Mouse (Mus musculus) brain, embryonic 14.5 days (tissue): ENCODE measurements around the gene Xpnpep1. TPM values are rescaled to one million over a fixed set of nuclear protein-coding genes. Genes with fewer than 3 reads are reported as not detected.

Source experiments
- DNase-seq: peaks from one replicate; pipeline ENCODE4 v3.0.0-alpha.2; 2011; ENCODE audit warnings: low read depth
- CTCF ChIP-seq: fragments of 200-500 bp; IDR thresholded peaks from 2 replicates; pipeline ENCODE4 v1.5.1; 2012; ENCODE audit warnings: inconsistent platforms, mild to moderate bottlenecking, moderate library complexity, borderline replicate concordance; ENCODE audit not compliant: insufficient read depth, insufficient read length; ENCODE audit errors: extremely low read depth
- POLR2A ChIP-seq: fragments of 200-500 bp; IDR thresholded peaks from 2 replicates; pipeline ENCODE4 v1.6.1; 2012; ENCODE audit warnings: mild to moderate bottlenecking, inconsistent platforms, borderline replicate concordance; ENCODE audit not compliant: poor library complexity, insufficient read depth, insufficient read length, severe bottlenecking; ENCODE audit errors: extremely low read depth
- polyA plus RNA-seq: library from polyadenylated mRNA; depleted of rRNA; stranded (reverse); fragments of >200 nt; gene quantifications from 2 replicates; pipeline ENCODE4 v1.2.3, GENCODE M21; 2012; rRNA removed

The Xpnpep1 gene
- 88.4 and 93.8 TPM in 2 replicates for polyA plus RNA-seq

DNA sequence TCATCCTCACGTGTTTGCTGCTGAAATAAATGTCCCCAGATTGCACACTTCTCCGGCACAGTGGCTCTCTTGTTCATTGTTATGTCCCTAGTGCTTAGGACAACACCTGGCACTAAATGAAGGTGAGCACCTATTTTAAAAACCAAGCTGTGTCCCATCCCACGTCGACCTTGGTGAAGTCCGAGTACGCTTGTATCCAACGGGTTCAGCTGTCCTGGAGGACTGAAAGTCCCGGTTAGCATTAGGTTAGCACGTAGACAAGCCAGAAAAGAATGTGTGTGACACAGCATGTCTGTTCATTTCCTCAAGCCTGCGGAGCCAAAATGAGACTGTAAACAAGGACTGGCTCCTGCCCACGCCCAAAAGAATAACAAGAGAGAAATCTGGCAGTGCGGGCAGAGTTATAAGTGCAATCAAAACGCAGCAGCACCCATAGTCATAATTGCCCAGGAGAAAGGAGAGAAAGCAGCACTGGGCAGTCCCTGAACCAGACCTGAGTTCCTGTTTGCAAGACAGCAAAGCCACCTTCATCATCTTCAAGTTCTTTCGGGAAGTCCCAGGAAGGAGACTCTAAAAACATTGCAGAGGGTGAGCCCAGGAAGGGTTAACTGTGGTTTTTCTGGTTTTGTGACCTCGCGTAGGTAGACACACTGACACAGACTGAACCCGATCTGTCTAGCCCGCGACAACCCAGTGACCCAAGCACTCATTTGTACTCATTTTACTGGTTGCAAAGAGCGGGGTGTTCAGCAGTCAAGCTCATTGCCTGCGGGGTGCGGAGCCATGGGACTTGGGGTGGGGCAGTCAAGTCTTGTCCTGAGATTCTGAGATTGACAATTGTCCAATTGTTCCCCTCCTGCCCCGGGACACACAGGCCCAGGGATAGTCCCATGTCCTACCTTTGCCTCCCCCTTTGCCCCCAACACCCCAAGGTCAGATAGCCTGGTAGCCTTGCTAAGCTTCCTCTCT is at the start of gene Xpnpep1:
Xpnpep1 (minus strand) TSS at position 51 of the 969 bp plus-strand sequence.
- no peak for DNase-seq
- no peak for TF ChIP-seq POLR2A
- no peak for TF ChIP-seq CTCF

- DNase-seq: peak; percentile 58
- TF ChIP-seq CTCF: no peak
- TF ChIP-seq POLR2A: no peak
Observed at GRCm38 (mm10) chr19:53087268-53088143, 47.5 kb upstream of the Xpnpep1 start.

DNA sequence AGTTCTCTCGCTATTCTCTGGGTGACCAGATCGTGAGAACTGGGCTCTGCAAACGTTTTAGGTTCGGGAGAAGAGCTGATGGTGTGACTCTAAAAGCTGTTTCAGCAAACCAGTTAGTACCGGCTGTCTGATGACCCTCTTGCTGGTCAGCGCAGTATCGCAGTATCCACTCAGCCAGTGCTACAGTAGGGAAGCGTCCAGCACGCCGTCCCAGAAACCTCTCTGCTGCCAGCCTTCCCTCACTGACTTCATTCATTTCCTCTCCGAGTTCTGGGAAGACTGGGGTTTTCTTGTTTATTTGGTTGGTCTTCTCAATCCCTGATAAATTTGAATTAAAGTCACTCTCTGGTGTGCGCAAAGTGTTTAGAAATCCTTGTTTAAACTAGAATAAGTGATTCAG is 46.8 kb upstream of the Xpnpep1 start:
- no peak for TF ChIP-seq CTCF
- TF ChIP-seq POLR2A: no peak

DNA sequence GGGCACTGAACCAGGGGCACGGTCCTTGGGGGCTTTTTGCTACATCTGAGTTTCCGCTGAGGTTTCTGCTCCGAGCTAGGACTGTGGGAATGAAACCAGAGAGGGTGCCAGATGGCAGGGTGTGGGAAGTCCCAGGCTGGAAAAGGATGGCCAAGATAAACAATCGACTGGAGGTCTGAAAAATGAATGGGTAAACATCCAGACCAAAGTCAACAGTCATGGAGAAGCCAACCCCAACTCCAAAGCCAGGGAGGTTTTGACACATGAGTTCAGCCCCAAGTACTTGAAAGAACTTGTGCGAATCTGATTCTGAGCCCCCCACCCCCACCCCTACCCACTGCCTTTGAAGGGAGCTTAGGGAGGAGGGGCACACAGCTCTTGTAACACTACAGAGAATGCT is 44.7 kb upstream of the Xpnpep1 start:
- TF ChIP-seq POLR2A (no peak), CTCF (no peak)
- peak; percentile 44 for DNase-seq

More for the DNA sequence above, 46.8 kb upstream of the Xpnpep1 start:
- no peak for DNase-seq

DNA sequence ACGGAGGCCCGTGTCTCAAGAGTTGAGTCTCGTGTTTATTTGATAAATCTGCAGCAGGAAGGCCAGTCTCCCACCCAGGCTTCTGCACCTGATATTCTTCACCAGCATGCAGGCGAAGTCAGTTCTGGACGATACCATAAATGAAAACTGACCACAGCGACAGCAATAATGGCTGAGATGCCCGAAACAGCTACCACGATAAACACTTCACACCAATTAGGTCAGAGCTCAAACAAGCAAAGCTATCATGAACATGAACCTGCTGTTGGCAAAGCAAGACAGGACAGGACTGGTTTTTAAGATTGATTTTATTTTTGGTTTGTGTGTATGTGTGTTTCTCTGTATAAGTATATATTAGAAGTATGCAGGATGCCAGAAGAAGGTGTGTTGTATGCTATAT is 42.8 kb upstream of the Xpnpep1 start:
- DNase-seq: no peak
- no peak for TF ChIP-seq CTCF
- TF ChIP-seq POLR2A: no peak

DNA sequence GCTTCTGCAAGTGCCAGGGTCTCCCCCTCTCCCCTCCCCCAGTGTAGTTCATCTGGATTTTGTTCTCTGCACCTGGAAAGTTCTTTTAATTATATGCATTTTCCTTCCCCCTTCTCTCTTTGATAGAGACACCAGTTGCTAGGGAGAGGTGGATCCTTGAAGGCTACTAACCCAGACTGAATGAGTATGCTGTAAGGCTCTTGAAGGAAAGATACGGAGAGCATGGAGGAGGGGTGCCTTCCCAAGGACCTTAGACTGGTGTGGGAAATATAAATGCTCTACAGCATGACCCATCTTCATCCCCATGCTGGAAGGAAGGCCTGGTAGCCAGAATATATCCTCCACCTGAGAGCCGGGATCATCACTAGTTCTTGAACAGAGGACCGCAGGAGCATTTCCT is 41.3 kb upstream of the Xpnpep1 start:
- no peak for TF ChIP-seq POLR2A
- TF ChIP-seq CTCF: no peak
- DNase-seq: no peak

DNA sequence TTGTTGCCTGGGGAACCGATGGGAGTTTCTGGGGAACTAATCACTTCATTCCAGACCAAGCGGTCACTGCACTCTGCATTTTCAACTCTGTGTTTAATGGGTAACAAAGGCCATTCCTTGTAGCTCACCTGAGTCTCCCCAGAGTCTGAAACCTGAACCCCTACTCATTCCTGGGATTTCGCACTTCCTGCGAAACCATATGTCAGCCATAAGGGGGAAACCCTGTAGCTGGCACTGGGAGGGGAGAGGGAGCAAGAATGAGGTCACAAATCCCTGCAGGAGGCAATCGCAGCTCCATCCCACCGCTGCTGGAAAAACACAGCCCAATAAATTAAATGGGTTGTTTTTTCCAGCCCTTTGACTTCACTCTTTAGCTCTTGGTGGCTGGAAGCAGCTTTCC is 40.9 kb upstream of the Xpnpep1 start:
- no peak for TF ChIP-seq POLR2A
- TF ChIP-seq CTCF: no peak
- DNase-seq: no peak

DNA sequence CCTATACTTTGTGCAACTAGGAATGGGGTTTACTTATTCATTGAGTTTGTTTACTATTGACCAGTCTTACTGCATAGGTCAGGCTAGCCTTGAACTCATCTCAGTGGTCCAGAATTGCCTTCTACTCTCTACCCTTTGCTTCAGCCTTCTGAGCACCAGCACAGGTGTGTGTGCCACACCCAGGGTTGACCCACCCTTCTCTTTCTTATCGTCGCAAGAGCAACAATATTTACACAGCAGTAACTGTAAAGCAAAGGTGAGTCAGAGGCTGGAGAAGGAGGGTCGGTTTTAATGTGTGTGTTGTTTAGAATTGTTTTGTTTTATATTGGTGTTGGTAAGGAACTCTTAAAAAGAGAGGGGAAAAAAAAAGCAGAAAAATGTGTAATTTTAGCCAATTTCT is 40.5 kb upstream of the Xpnpep1 start:
- DNase-seq: no peak
- TF ChIP-seq CTCF (no peak), POLR2A (no peak)

DNA sequence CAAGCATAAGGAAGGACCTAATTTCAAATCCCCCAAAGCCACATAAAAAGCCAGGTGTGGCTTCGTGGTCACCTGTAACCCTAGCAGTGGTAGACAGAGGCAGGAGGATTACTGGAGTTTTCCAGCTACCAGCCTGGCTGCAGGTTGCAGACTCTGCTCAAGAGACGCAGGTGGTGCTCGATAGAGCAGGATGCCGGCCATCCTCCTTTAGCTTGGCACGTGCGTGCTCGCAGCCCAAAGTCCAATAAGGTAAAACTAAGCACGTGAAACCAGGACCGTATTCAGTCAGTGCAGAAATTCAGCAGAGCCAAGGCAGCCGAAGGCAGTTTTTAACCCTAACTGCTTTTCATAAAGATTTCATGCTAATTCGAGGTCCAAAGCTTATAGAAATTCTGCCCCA is 40.0 kb upstream of the Xpnpep1 start:
- TF ChIP-seq CTCF: no peak
- TF ChIP-seq POLR2A: no peak
- DNase-seq: no peak

- TF ChIP-seq POLR2A (no peak), CTCF (no peak)
- no peak for DNase-seq
Observed at GRCm38 (mm10) chr19:53078271-53079085, 38.5 kb upstream of the Xpnpep1 start.
